Mouse (Mus musculus) testis, postnatal 14 days (tissue): ENCODE measurements at regions not wholly inside any gene's neighbourhood (a gene's known extent, or its start where the extent isn't known, plus 50 kb on each side); places are given as distances from the start of the nearest gene placed in this dataset.

Experiments
- DNase-seq: peaks from one replicate; pipeline ENCODE4 v3.0.0; 2021; ENCODE audit warnings: low spot score

- no peak for DNase-seq
Measured at GRCm38 (mm10) chr10:66909905-66910681, 185.8 kb upstream of the Jmjd1c start.

GRCm38 (mm10) chr10:66911261-66911911 is 184.5 kb upstream of the Jmjd1c start:
- no peak for DNase-seq

GRCm38 (mm10) chr10:66912440-66912839 is 183.5 kb upstream of the Jmjd1c start:
- no peak for DNase-seq

GRCm38 (mm10) chr10:66913187-66913586 is 182.7 kb upstream of the Jmjd1c start:
- no peak for DNase-seq

- peak; percentile 51 for DNase-seq
Measured at GRCm38 (mm10) chr10:66913627-66914026, 182.3 kb upstream of the Jmjd1c start.

- DNase-seq, result no peak
Measured at GRCm38 (mm10) chr10:66914288-66914975, 181.5 kb upstream of the Jmjd1c start.

- DNase-seq, result no peak
Measured at GRCm38 (mm10) chr10:66915801-66916200, 180.1 kb upstream of the Jmjd1c start.

- DNase-seq, result no peak
Measured at GRCm38 (mm10) chr10:66917725-66918124, 178.2 kb upstream of the Jmjd1c start.

- DNase-seq, result no peak
Measured at GRCm38 (mm10) chr10:66918713-66919112, 177.2 kb upstream of the Jmjd1c start.

- DNase-seq, result peak; percentile 76
Measured at GRCm38 (mm10) chr10:66919953-66920760, 175.8 kb upstream of the Jmjd1c start.

- peak; percentile 81 for DNase-seq
Measured at GRCm38 (mm10) chr10:66920761-66921684, 174.9 kb upstream of the Jmjd1c start.

GRCm38 (mm10) chr10:66921776-66922175 is 174.1 kb upstream of the Jmjd1c start:
- DNase-seq, result no peak

- DNase-seq, result no peak
Measured at GRCm38 (mm10) chr10:66922314-66922713, 173.6 kb upstream of the Jmjd1c start.

GRCm38 (mm10) chr10:66923947-66924346 is 172.0 kb upstream of the Jmjd1c start:
- no peak for DNase-seq

- no peak for DNase-seq
Measured at GRCm38 (mm10) chr10:66924418-66924817, 171.5 kb upstream of the Jmjd1c start.

- no peak for DNase-seq
Measured at GRCm38 (mm10) chr10:66925553-66926127, 170.3 kb upstream of the Jmjd1c start.

GRCm38 (mm10) chr10:66927651-66928050 is 168.3 kb upstream of the Jmjd1c start:
- DNase-seq, result no peak

GRCm38 (mm10) chr10:66928211-66928990 is 167.5 kb upstream of the Jmjd1c start:
- no peak for DNase-seq

- no peak for DNase-seq
Measured at GRCm38 (mm10) chr10:66930563-66930962, 165.4 kb upstream of the Jmjd1c start.

GRCm38 (mm10) chr10:66931505-66931904 is 164.4 kb upstream of the Jmjd1c start:
- no peak for DNase-seq
